Mouse (Mus musculus): ENCODE measurements around the gene Creb5.

Gene Creb5

GRCm38 (mm10) chr6:53287038-53287561, at the start of gene Creb5:
Gene Creb5, plus strand, starts transcription at chr6:53287270.
- DNase-seq, result peak; percentile 27

GRCm38 (mm10) chr6:53259841-53260240, 27.2 kb upstream of the Creb5 start:
- DNase-seq, result no peak

- DNase-seq, result no peak
Observed at GRCm38 (mm10) chr6:53262401-53262800, 24.7 kb upstream of the Creb5 start.

GRCm38 (mm10) chr6:53267036-53267435, 20.0 kb upstream of the Creb5 start:
- no peak for DNase-seq

GRCm38 (mm10) chr6:53267732-53268505, 19.2 kb upstream of the Creb5 start:
- no peak for DNase-seq

GRCm38 (mm10) chr6:53271216-53271615, 15.9 kb upstream of the Creb5 start:
- no peak for DNase-seq

GRCm38 (mm10) chr6:53271636-53272035, 15.4 kb upstream of the Creb5 start:
- no peak for DNase-seq

GRCm38 (mm10) chr6:53286389-53287037, 557 bp upstream of the Creb5 start:
- DNase-seq, result peak; percentile 1

GRCm38 (mm10) chr6:53287562-53288381, 702 bp downstream of the Creb5 start:
- peak; percentile 7 for DNase-seq

- DNase-seq, result no peak
Observed at GRCm38 (mm10) chr6:53288584-53289558, 1.8 kb downstream of the Creb5 start.

- no peak for DNase-seq
Observed at GRCm38 (mm10) chr6:53289659-53290058, 2.6 kb downstream of the Creb5 start.

GRCm38 (mm10) chr6:53290215-53290990, 3.3 kb downstream of the Creb5 start:
- DNase-seq, result no peak

GRCm38 (mm10) chr6:53292931-53293330, 5.9 kb downstream of the Creb5 start:
- DNase-seq, result no peak

GRCm38 (mm10) chr6:53297851-53298250, 10.8 kb downstream of the Creb5 start:
- DNase-seq, result no peak

- no peak for DNase-seq
Observed at GRCm38 (mm10) chr6:53304201-53304600, 17.1 kb downstream of the Creb5 start.

GRCm38 (mm10) chr6:53306156-53306555, 19.1 kb downstream of the Creb5 start:
- no peak for DNase-seq

GRCm38 (mm10) chr6:53306710-53307109, 19.6 kb downstream of the Creb5 start:
- no peak for DNase-seq

- DNase-seq, result no peak
Observed at GRCm38 (mm10) chr6:53308684-53309083, 21.6 kb downstream of the Creb5 start.

GRCm38 (mm10) chr6:53313604-53314003, 26.5 kb downstream of the Creb5 start:
- no peak for DNase-seq

GRCm38 (mm10) chr6:53314126-53314525, 27.1 kb downstream of the Creb5 start:
- no peak for DNase-seq

All from thymus, postnatal 25 days (tissue).